Mouse (Mus musculus) hindbrain, postnatal 0 days (tissue): Measurements from ENCODE around the gene Fam104a. TPM values are rescaled to one million over a fixed set of nuclear protein-coding genes. Genes with fewer than 3 reads are reported as not detected.

Source experiments
- ATAC-seq: fragments of 200-750 bp; cut with Nextera tagmentation; 2 replicates; pipeline ENCODE4 v1.8.0; 2017; ENCODE audit warnings: mild to moderate bottlenecking, moderate TSS enrichment, moderate library complexity
- DNase-seq: peaks from one replicate; pipeline ENCODE4 v3.0.0-alpha.2; 2015; ENCODE audit warnings: low spot score
- H3K27ac ChIP-seq: fragments of 300-500 bp; sonication (generic); 2 replicates; pipeline ENCODE4 v1.5.1; 2014; ENCODE audit warnings: mild to moderate bottlenecking
- H3K27me3 ChIP-seq: fragments of 300-500 bp; sonication (generic); 2 replicates; pipeline ENCODE4 v1.6.1; 2014; ENCODE audit warnings: low read length, mixed read lengths; ENCODE audit not compliant: insufficient read depth
- H3K36me3 ChIP-seq: fragments of 300-500 bp; sonication (generic); 2 replicates; pipeline ENCODE4 v1.6.1; 2014; ENCODE audit warnings: low read length, mixed read lengths; ENCODE audit not compliant: insufficient read depth
- H3K4me1 ChIP-seq: fragments of 300-500 bp; sonication (generic); 2 replicates; pipeline ENCODE4 v1.6.1; 2014; ENCODE audit warnings: antibody characterized with exemption, low read length, mixed read lengths; ENCODE audit not compliant: insufficient read depth
- H3K4me2 ChIP-seq: fragments of 300-500 bp; sonication (generic); 2 replicates; pipeline ENCODE4 v1.6.1; 2014; ENCODE audit warnings: low read depth, mild to moderate bottlenecking, low read length, moderate library complexity, mixed read lengths
- H3K4me3 ChIP-seq: fragments of 300-500 bp; sonication (generic); 2 replicates; pipeline ENCODE4 v1.5.1; 2014; ENCODE audit warnings: low read length
- H3K9ac ChIP-seq: fragments of 300-500 bp; sonication (generic); replicated peaks from 2 replicates; pipeline ENCODE4 v1.6.1; 2014; ENCODE audit warnings: mild to moderate bottlenecking, low read length, moderate library complexity, mixed read lengths
- H3K9me3 ChIP-seq: fragments of 300-500 bp; sonication (generic); 2 replicates; pipeline ENCODE4 v1.6.1; 2016; ENCODE audit warnings: low read length, mixed read lengths
- CTCF ChIP-seq: IDR thresholded peaks from 2 replicates; pipeline ENCODE4 v1.5.1; 2016; ENCODE audit warnings: antibody characterized with exemption, control low read depth, low read depth
- WGBS: fragments of 180-500 bp; shearing (Covaris S2); extraction: QIAGEN DNeasy Blood & Tissue Kit; methylation state at CpG from one replicate; pipeline ENCODE4 v1.1.7; 2014; 5-methylcytosine and 5-hydroxymethylcytosine counted together
- polyA plus RNA-seq: library from polyadenylated mRNA; unstranded; fragments of >200 nt; fragmentation: Nextera tagmentation; extraction: Ambion mirVana; gene quantifications from 2 replicates; pipeline ENCODE4 v1.2.1, GENCODE M21; 2015
- total RNA-seq: library from RNA; depleted of rRNA; stranded (reverse); fragments of >200 nt; gene quantifications from 2 replicates; pipeline ENCODE4 v1.2.3, GENCODE M21; 2014; rRNA removed

Gene Fam104a
- total and polyA plus RNA-seq, 2 experiments from 2014 or later = 29.5 to 50.6 TPM

DNA sequence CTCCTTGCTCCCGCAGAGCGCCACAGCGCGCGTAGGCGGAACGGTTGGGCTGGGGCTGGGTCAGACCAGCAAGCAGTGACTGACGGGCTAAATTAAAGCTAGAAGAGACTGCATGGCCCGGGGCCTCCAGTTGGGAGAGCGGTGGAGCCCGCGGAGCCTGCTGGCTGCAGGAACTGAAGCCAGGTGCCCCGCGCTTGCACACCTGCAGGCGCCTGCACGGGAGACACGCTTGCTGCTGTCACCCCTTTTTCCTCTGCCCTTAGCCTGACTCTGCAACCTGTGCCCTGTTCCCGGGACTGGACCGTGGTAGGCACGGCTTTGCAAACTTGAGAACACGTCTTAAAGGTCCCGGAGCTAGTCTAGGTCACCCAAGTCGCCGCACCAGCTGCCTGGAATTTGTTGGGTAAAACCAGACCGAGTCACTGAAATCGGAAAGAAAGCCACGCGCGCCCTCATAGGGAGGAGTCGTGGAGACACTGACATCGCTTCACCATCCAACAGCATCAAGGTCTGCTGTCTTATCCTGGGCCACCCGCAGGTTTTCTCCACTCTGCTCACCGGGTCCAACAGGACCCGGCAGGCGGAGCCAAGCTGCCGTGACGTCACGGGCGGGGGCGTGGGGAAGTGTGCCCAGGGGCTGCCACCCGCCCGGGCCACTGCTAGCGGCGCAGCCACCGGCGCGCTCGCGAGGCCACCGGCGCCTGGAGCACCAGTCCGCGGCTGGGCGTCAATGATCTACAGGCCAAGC lies 65.1 kb downstream of the Fam104a start, which contains the start of gene Sstr2:
Gene Sstr2 (plus strand): TSS at position 671 of the 748 bp plus-strand sequence.
- peaks cover 8% of the 10 kb centered on the region for H3K4me1 ChIP-seq
- ATAC-seq = peak; percentile 82
- no peaks in the 10 kb centered on the region for H3K9me3 ChIP-seq
- no peaks in the 10 kb centered on the region for H3K27me3 ChIP-seq
- DNase-seq = peak; percentile 90
- peak within 1 kb of the TSS; percentile 50 for H3K4me3 ChIP-seq
- WGBS = under 1% methylated on average over 54 of the region's 54 CpGs
- H3K27ac ChIP-seq = peak within 1 kb of the TSS; percentile 76
- peak within 1 kb of the TSS; percentile 61 for H3K9ac ChIP-seq
- peak within 1 kb of the TSS; percentile 74 for H3K4me2 ChIP-seq
- no peaks in the 10 kb centered on the region for H3K36me3 ChIP-seq
- TF ChIP-seq CTCF = no peak

DNA sequence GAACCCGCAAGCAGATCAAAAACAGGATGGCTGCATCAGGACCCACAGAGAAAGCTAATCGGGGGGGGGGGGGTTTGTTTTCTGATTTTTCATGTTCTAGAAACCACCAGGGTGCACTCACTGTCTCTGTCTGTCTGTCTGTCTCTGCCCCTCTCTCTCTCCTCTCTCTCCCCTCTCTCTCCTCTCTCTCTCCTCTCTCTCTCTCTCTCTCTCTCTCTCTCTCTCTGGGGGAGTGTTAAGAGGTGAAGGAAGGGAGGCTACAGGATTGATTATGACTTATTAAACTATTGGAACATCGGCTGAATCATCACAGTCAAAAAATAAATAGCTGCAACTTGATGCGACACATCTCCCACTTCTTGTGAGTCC lies 65.7 kb downstream of the Fam104a start:
- Histone ChIP-seq H3K27me3 (no peaks in the 10 kb centered on the region), H3K4me1 (peaks cover 8% of the 10 kb centered on the region), H3K36me3 (no peaks in the 10 kb centered on the region), H3K9ac (0 out of 2 replicates have a peak overlapping the region, but pooled peaks have one; percentile 61), H3K4me3 (peak overlapping the region; percentile 50), H3K9me3 (no peaks in the 10 kb centered on the region), H3K4me2 (peak overlapping the region; percentile 74), H3K27ac (peak overlapping the region; percentile 76)
- WGBS = 30% methylated on average over 4 of the region's 4 CpGs
- no peak for ATAC-seq
- TF ChIP-seq CTCF = no peak
- no peak for DNase-seq

DNA sequence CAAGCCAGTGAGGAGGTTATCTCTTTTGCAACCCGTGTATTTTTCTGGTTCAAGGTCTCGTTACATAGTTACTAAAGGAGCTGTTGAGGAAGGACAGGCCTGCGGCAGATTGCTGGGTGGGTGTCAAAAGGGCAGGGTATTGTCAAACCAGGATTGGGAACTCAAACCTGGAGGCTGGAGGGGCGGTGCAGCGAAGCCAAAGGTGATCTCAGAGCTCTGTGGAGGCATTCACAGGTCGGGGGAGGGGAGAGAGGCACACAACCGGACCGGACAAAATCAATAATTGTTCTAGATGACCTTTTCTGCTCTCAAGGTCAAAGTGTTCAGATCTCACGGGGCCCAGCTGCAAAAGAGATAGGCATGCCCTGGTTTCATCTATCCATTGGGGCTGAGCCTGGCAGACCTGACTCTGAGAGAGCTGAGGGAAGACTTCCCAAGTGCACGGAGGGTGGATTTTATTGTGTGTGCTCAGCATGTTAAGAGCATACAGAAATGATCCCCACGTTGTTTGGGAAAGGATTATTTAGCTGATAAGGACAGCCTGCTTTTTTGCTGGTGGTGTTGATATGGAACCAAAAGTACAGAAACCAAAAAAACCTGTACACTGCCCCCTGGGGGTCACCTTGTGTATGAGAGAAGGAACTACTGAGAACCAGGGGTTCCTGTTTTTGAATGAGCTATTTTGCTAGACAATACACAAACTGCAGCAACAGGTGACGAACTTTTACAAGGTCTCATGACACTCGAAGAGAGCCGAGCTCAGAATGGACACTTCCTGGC lies 66.6 kb downstream of the Fam104a start:
- H3K36me3 ChIP-seq = no peaks in the 10 kb centered on the region
- TF ChIP-seq CTCF = peak; percentile 64
- H3K4me3 ChIP-seq = no peak overlapping the region
- no peak overlapping the region for H3K9ac ChIP-seq
- ATAC-seq (no peak), DNase-seq (peak; percentile 88)
- H3K9me3 ChIP-seq = no peaks in the 10 kb centered on the region
- H3K27ac ChIP-seq = no peak overlapping the region
- H3K4me2 ChIP-seq = no peak overlapping the region
- H3K27me3 ChIP-seq = no peaks in the 10 kb centered on the region
- 43% methylated on average over 14 of the region's 14 CpGs for WGBS
- H3K4me1 ChIP-seq = peaks cover 8% of the 10 kb centered on the region

DNA sequence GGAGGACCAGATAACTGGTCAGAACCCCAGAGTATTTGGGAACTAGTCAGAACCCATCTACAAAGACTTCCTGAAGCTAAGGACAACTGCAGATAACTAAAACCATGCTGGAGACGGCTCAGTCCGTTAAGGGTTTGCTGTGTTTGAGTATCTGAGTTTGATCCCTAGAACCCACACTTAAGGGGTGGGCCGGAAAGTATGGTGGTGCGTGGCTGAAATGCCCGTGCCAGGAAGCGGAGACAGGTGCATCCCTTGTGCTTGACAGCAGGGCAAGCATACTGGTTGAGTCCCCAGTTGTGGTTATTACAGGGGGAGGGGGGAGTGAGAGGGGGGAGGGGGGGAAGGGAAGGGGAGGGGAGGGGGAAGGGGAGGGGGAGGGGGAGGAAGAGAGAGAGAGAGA lies 69.5 kb downstream of the Fam104a start:
- H3K4me3 ChIP-seq = no peak overlapping the region
- H3K4me1 ChIP-seq = peaks cover 5% of the 10 kb centered on the region; the same call in 1 of the 2 replicates
- no peaks in the 10 kb centered on the region for H3K27me3 ChIP-seq
- H3K4me2 ChIP-seq = no peak overlapping the region
- ATAC-seq (no peak), DNase-seq (no peak)
- H3K9ac ChIP-seq = no peak overlapping the region
- no peak overlapping the region for H3K27ac ChIP-seq
- no peaks in the 10 kb centered on the region for H3K36me3 ChIP-seq
- no peak for TF ChIP-seq CTCF
- H3K9me3 ChIP-seq = no peaks in the 10 kb centered on the region
- 86% methylated on average over 6 of the region's 6 CpGs for WGBS

DNA sequence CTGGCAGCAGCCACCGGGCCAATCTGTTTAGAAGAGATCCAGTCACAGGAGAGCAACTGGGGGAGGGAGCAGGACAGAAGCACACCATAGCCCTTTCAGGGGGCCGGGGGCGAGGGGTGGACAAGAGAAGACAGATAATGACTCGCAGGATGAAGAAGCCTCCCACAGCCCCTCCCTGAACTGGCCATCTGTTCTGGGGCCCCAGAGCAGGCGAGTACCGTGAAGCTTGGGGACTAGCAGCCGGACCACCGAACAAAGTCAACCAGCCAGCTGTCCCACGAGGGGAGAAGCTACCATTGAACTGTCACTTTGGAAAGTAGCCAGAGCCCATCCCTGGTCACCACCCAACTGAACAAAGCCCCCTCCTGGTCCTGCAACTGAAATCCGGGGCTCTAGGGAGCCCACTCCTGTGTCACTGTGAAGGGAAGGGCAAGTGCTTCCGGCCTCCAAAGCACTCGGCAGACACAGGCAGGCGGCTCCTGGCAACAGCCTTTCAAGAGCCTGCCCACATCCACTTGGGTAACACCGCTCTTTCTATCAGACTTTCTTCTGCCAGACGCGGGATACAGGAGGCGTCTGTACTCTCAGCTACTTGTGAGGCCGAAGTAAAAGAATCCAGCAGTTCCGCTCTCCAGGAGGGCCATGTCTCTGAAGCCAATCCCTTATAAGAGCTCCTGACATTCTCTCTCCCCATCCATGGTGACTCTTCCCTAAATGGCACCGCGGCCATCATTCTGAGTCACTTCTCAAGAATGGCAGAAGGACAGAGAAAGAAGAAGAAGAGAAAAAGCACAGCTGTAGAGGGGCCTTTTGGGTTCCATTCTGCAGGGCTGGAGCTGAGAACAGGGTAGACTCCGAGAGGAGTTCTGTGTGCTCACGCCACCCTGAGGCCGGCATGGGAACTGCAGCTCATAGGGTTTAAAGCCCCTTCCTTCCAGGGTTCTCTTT lies 72.0 kb downstream of the Fam104a start:
- H3K4me1 ChIP-seq = no peaks in the 10 kb centered on the region; the same call in 1 of the 2 replicates
- no peaks in the 10 kb centered on the region for H3K36me3 ChIP-seq
- H3K9me3 ChIP-seq = no peaks in the 10 kb centered on the region
- no peak overlapping the region for H3K9ac ChIP-seq
- no peaks in the 10 kb centered on the region for H3K27me3 ChIP-seq
- peak overlapping the region; percentile 30 for H3K4me2 ChIP-seq
- H3K27ac ChIP-seq = peak overlapping the region; percentile 75
- peak; percentile 82 for TF ChIP-seq CTCF
- no peak overlapping the region for H3K4me3 ChIP-seq
- ATAC-seq (peak; percentile 91), DNase-seq (peak; percentile 84)
- 13% methylated on average over 24 of the region's 24 CpGs for WGBS

Other genes with a start within 250 kb of the Fam104a start
- gene Sstr2, start 64.8 kb downstream of the Fam104a start, total RNA-seq = 58.9 and 94.0 TPM in 2 replicates
- 32.4 and 37.6 TPM in 2 replicates for gene Sstr2, start 64.8 kb downstream of the Fam104a start, polyA plus RNA-seq
- gene Cog1, start 35.0 kb downstream of the Fam104a start, total RNA-seq = 59.9 and 63.8 TPM in 2 replicates
- 30.6 and 31.3 TPM in 2 replicates for gene Cog1, start 35.0 kb downstream of the Fam104a start, polyA plus RNA-seq
- 63.3 and 67.9 TPM in 2 replicates for gene Slc39a11, start 34.1 kb downstream of the Fam104a start, total RNA-seq
- gene Slc39a11, start 34.1 kb downstream of the Fam104a start, polyA plus RNA-seq = 35.0 and 35.6 TPM in 2 replicates
- gene D11Wsu47e, start 257 bp upstream of the Fam104a start, total RNA-seq = 17.7 and 32.4 TPM in 2 replicates
- gene D11Wsu47e, start 257 bp upstream of the Fam104a start, polyA plus RNA-seq = 19.7 and 22.5 TPM in 2 replicates
- not detected in 2 replicates for gene Cpsf4l, start 25.9 kb upstream of the Fam104a start, total RNA-seq
- gene Cpsf4l, start 25.9 kb upstream of the Fam104a start, polyA plus RNA-seq = 0.19 and 0.25 TPM in 2 replicates
- gene Cdc42ep4, start 67.7 kb upstream of the Fam104a start, total RNA-seq = 104 and 116 TPM in 2 replicates
- gene Cdc42ep4, start 67.7 kb upstream of the Fam104a start, polyA plus RNA-seq = 55.7 and 56.4 TPM in 2 replicates